Mouse (Mus musculus): ENCODE results near the gene Wfs1. TPM values are rescaled to one million over a fixed set of nuclear protein-coding genes. Genes with fewer than 3 reads are reported as not detected.

The Wfs1 gene
- polyA plus RNA-seq, 1 experiment from 2014 or later, result 13.6 TPM

- Histone ChIP-seq H3K27ac (ENCODE audit: low read depth) (no peak overlapping the region), H3K4me3 (ENCODE audit: low read depth, low read length) (no peak overlapping the region), H3K4me1 (replicated peaks; ENCODE audit: control insufficient read depth, insufficient read depth, low read length) (no peaks in the 10 kb centered on the region), H3K27me3 (replicated peaks; ENCODE audit: control insufficient read depth, insufficient read depth, low read length) (no peaks in the 10 kb centered on the region), H3K9me3 (ENCODE audit: control insufficient read depth, low read length) (no peaks in the 10 kb centered on the region), H3K36me3 (ENCODE audit: control insufficient read depth, insufficient read depth, low read length) (no peaks in the 10 kb centered on the region), H3K4me2 (ENCODE audit: low read length) (no peak overlapping the region), H3K9ac (ENCODE audit: low read length) (no peak overlapping the region)
- DNase-seq (ENCODE audit: low spot score) (no peak), ATAC-seq (replicated peaks; ENCODE audit: low FRiP score, low TSS enrichment, low read depth) (no peak)
- 69% methylated on average over 3 of the region's 3 CpGs for WGBS
Measured at GRCm38 (mm10) chr5:36990631-36991350, 1.8 kb upstream of the Wfs1 start.

GRCm38 (mm10) chr5:36990196-36990595, 1.2 kb upstream of the Wfs1 start:
- 41% methylated on average over 3 of the region's 3 CpGs for WGBS
- Histone ChIP-seq H3K4me3 (ENCODE audit: low read depth, low read length) (no peak overlapping the region), H3K27ac (ENCODE audit: low read depth) (no peak overlapping the region), H3K9me3 (ENCODE audit: control insufficient read depth, low read length) (no peaks in the 10 kb centered on the region), H3K4me2 (ENCODE audit: low read length) (no peak overlapping the region), H3K9ac (ENCODE audit: low read length) (no peak overlapping the region), H3K27me3 (replicated peaks; ENCODE audit: control insufficient read depth, insufficient read depth, low read length) (no peaks in the 10 kb centered on the region), H3K4me1 (replicated peaks; ENCODE audit: control insufficient read depth, insufficient read depth, low read length) (no peaks in the 10 kb centered on the region), H3K36me3 (ENCODE audit: control insufficient read depth, insufficient read depth, low read length) (no peaks in the 10 kb centered on the region)
- no peak for ATAC-seq (replicated peaks; ENCODE audit: low FRiP score, low TSS enrichment, low read depth)
- DNase-seq (ENCODE audit: low spot score), result no peak

GRCm38 (mm10) chr5:36989625-36989977, 596 bp upstream of the Wfs1 start:
- Histone ChIP-seq H3K36me3 (ENCODE audit: control insufficient read depth, insufficient read depth, low read length) (no peaks in the 10 kb centered on the region), H3K27ac (ENCODE audit: low read depth) (peak overlapping the region; percentile 73; the same call in 1 of the 2 replicates), H3K27me3 (replicated peaks; ENCODE audit: control insufficient read depth, insufficient read depth, low read length) (no peaks in the 10 kb centered on the region), H3K4me3 (ENCODE audit: low read depth, low read length) (peak overlapping the region; percentile 52), H3K9ac (ENCODE audit: low read length) (no peak overlapping the region), H3K4me2 (ENCODE audit: low read length) (peak overlapping the region; percentile 73), H3K4me1 (replicated peaks; ENCODE audit: control insufficient read depth, insufficient read depth, low read length) (no peaks in the 10 kb centered on the region), H3K9me3 (ENCODE audit: control insufficient read depth, low read length) (no peaks in the 10 kb centered on the region)
- DNase-seq (ENCODE audit: low spot score), result no peak
- no peak for ATAC-seq (replicated peaks; ENCODE audit: low FRiP score, low TSS enrichment, low read depth)
- WGBS, result 7% methylated on average over 3 of the region's 3 CpGs

GRCm38 (mm10) chr5:36988124-36988780, 753 bp downstream of the Wfs1 start:
- Histone ChIP-seq H3K9me3 (ENCODE audit: control insufficient read depth, low read length) (no peaks in the 10 kb centered on the region), H3K4me1 (replicated peaks; ENCODE audit: control insufficient read depth, insufficient read depth, low read length) (no peaks in the 10 kb centered on the region), H3K4me3 (ENCODE audit: low read depth, low read length) (peak overlapping the region; percentile 52), H3K36me3 (ENCODE audit: control insufficient read depth, insufficient read depth, low read length) (no peaks in the 10 kb centered on the region), H3K27me3 (replicated peaks; ENCODE audit: control insufficient read depth, insufficient read depth, low read length) (no peaks in the 10 kb centered on the region), H3K9ac (ENCODE audit: low read length) (peak overlapping the region; percentile 48), H3K27ac (ENCODE audit: low read depth) (no peak overlapping the region), H3K4me2 (ENCODE audit: low read length) (peak overlapping the region; percentile 73)
- ATAC-seq (replicated peaks; ENCODE audit: low FRiP score, low TSS enrichment, low read depth), result peak; percentile 17
- peak; percentile 52 for DNase-seq (ENCODE audit: low spot score)
- WGBS, result 10% methylated on average over 24 of the region's 24 CpGs

- H3K27me3 ChIP-seq (replicated peaks; ENCODE audit: control insufficient read depth, insufficient read depth, low read length), result no peaks in the 10 kb centered on the region
- no peak overlapping the region for H3K4me2 ChIP-seq (ENCODE audit: low read length)
- ATAC-seq (replicated peaks; ENCODE audit: low FRiP score, low TSS enrichment, low read depth) (no peak), DNase-seq (ENCODE audit: low spot score) (no peak)
- H3K4me1 ChIP-seq (replicated peaks; ENCODE audit: control insufficient read depth, insufficient read depth, low read length), result no peaks in the 10 kb centered on the region
- H3K36me3 ChIP-seq (ENCODE audit: control insufficient read depth, insufficient read depth, low read length), result no peaks in the 10 kb centered on the region
- WGBS, result 83% methylated on average over 1 of the region's 1 CpGs
- H3K9me3 ChIP-seq (ENCODE audit: control insufficient read depth, low read length), result no peaks in the 10 kb centered on the region
- H3K27ac ChIP-seq (ENCODE audit: low read depth), result no peak overlapping the region
- H3K9ac ChIP-seq (ENCODE audit: low read length), result no peak overlapping the region
- H3K4me3 ChIP-seq (ENCODE audit: low read depth, low read length), result no peak overlapping the region
Measured at GRCm38 (mm10) chr5:36986617-36987016, 2.4 kb downstream of the Wfs1 start.

- no peaks in the 10 kb centered on the region for H3K4me1 ChIP-seq (replicated peaks; ENCODE audit: control insufficient read depth, insufficient read depth, low read length)
- 92% methylated on average over 4 of the region's 4 CpGs for WGBS
- ATAC-seq (replicated peaks; ENCODE audit: low FRiP score, low TSS enrichment, low read depth), result no peak
Measured at GRCm38 (mm10) chr5:36982271-36982670, 6.7 kb downstream of the Wfs1 start.

GRCm38 (mm10) chr5:36979631-36980030, 9.4 kb downstream of the Wfs1 start:
- H3K9ac ChIP-seq (ENCODE audit: low read length), result no peak overlapping the region
- no peaks in the 10 kb centered on the region for H3K9me3 ChIP-seq (ENCODE audit: control insufficient read depth, low read length)
- H3K36me3 ChIP-seq (ENCODE audit: control insufficient read depth, insufficient read depth, low read length), result peaks cover 14% of the 10 kb centered on the region; the same call in 1 of the 2 replicates
- WGBS, result 90% methylated on average over 7 of the region's 7 CpGs
- H3K27ac ChIP-seq (ENCODE audit: low read depth), result no peak overlapping the region
- H3K4me3 ChIP-seq (ENCODE audit: low read depth, low read length), result no peak overlapping the region
- DNase-seq (ENCODE audit: low spot score) (no peak), ATAC-seq (replicated peaks; ENCODE audit: low FRiP score, low TSS enrichment, low read depth) (no peak)
- H3K27me3 ChIP-seq (replicated peaks; ENCODE audit: control insufficient read depth, insufficient read depth, low read length), result no peaks in the 10 kb centered on the region
- no peak overlapping the region for H3K4me2 ChIP-seq (ENCODE audit: low read length)
- no peaks in the 10 kb centered on the region for H3K4me1 ChIP-seq (replicated peaks; ENCODE audit: control insufficient read depth, insufficient read depth, low read length)

More at GRCm38 (mm10) chr5:36982271-36982670, 6.7 kb downstream of the Wfs1 start:
- H3K4me3 ChIP-seq (ENCODE audit: low read depth, low read length), result no peak overlapping the region
- DNase-seq (ENCODE audit: low spot score), result no peak
- H3K9ac ChIP-seq (ENCODE audit: low read length), result no peak overlapping the region
- H3K27me3 ChIP-seq (replicated peaks; ENCODE audit: control insufficient read depth, insufficient read depth, low read length), result no peaks in the 10 kb centered on the region
- H3K36me3 ChIP-seq (ENCODE audit: control insufficient read depth, insufficient read depth, low read length), result 0 out of 2 replicates have a peak, but pooled peaks cover 10% of the 10 kb centered on the region
- no peaks in the 10 kb centered on the region for H3K9me3 ChIP-seq (ENCODE audit: control insufficient read depth, low read length)
- no peak overlapping the region for H3K27ac ChIP-seq (ENCODE audit: low read depth)
- H3K4me2 ChIP-seq (ENCODE audit: low read length), result no peak overlapping the region

- DNase-seq (ENCODE audit: low spot score), result no peak
- WGBS, result 76% methylated on average over 8 of the region's 8 CpGs
- H3K4me3 ChIP-seq (ENCODE audit: low read depth, low read length), result no peak overlapping the region
- ATAC-seq (replicated peaks; ENCODE audit: low FRiP score, low TSS enrichment, low read depth), result no peak
- H3K4me2 ChIP-seq (ENCODE audit: low read length), result no peak overlapping the region
- H3K27me3 ChIP-seq (replicated peaks; ENCODE audit: control insufficient read depth, insufficient read depth, low read length), result no peaks in the 10 kb centered on the region
- no peaks in the 10 kb centered on the region for H3K4me1 ChIP-seq (replicated peaks; ENCODE audit: control insufficient read depth, insufficient read depth, low read length)
- no peaks in the 10 kb centered on the region for H3K9me3 ChIP-seq (ENCODE audit: control insufficient read depth, low read length)
- H3K36me3 ChIP-seq (ENCODE audit: control insufficient read depth, insufficient read depth, low read length), result peaks cover 14% of the 10 kb centered on the region; the same call in 1 of the 2 replicates
- no peak overlapping the region for H3K9ac ChIP-seq (ENCODE audit: low read length)
- no peak overlapping the region for H3K27ac ChIP-seq (ENCODE audit: low read depth)
Measured at GRCm38 (mm10) chr5:36979001-36979400, 10.0 kb downstream of the Wfs1 start.

GRCm38 (mm10) chr5:36977809-36978208, 11.2 kb downstream of the Wfs1 start:
- Histone ChIP-seq H3K4me3 (ENCODE audit: low read depth, low read length) (no peak overlapping the region), H3K27me3 (replicated peaks; ENCODE audit: control insufficient read depth, insufficient read depth, low read length) (no peaks in the 10 kb centered on the region), H3K36me3 (ENCODE audit: control insufficient read depth, insufficient read depth, low read length) (peaks cover 24% of the 10 kb centered on the region), H3K4me1 (replicated peaks; ENCODE audit: control insufficient read depth, insufficient read depth, low read length) (no peaks in the 10 kb centered on the region), H3K9ac (ENCODE audit: low read length) (no peak overlapping the region), H3K27ac (ENCODE audit: low read depth) (no peak overlapping the region), H3K4me2 (ENCODE audit: low read length) (no peak overlapping the region), H3K9me3 (ENCODE audit: control insufficient read depth, low read length) (no peaks in the 10 kb centered on the region)
- 72% methylated on average over 9 of the region's 9 CpGs for WGBS
- DNase-seq (ENCODE audit: low spot score) (no peak), ATAC-seq (replicated peaks; ENCODE audit: low FRiP score, low TSS enrichment, low read depth) (no peak)

Data from intestine, embryonic 14.5 days (tissue).